Comparison of ENCODE assay signal across 8 mouse cellular contexts in genomic region chr11:62851199-62851598, GRCm38 (mm10). TPM values are rescaled to one million over a fixed set of nuclear protein-coding genes. Genes with fewer than 3 reads are reported as not detected.
DNase-seq lines count a peak whose midpoint lies in the region; ATAC-seq and TF ChIP-seq lines count a peak whose summit lies in the region.

No protein-coding gene starts in this region.

- no peak overlapping the region for H3K27ac ChIP-seq in liver, adult 2 months (replicated peaks; ENCODE audit: insufficient read depth, low read depth, low read length)
- no peak overlapping the region for H3K27ac ChIP-seq in liver, embryonic 12.5 days
- H3K27ac ChIP-seq in forebrain, embryonic 11.5 days (ENCODE audit: low read depth, low read length): no peak overlapping the region
- no peak overlapping the region for H3K27ac ChIP-seq in forebrain, embryonic 10.5 days

- no peaks in the 10 kb centered on the region for H3K27me3 ChIP-seq in liver, adult 2 months (ENCODE audit: control insufficient read depth, insufficient read depth, low read length)
- no peaks in the 10 kb centered on the region for H3K27me3 ChIP-seq in liver, embryonic 12.5 days (replicated peaks)
- no peaks in the 10 kb centered on the region for H3K27me3 ChIP-seq in forebrain, embryonic 11.5 days (ENCODE audit: control insufficient read depth, insufficient read depth, low read length)
- H3K27me3 ChIP-seq in forebrain, embryonic 10.5 days (ENCODE audit: poor library complexity, severe bottlenecking): no peaks in the 10 kb centered on the region

- no peaks in the 10 kb centered on the region for H3K79me2 ChIP-seq in liver, adult 2 months (ENCODE audit: control insufficient read depth, insufficient read depth, low read length)

- TF ChIP-seq POLR2A in liver, adult 2 months (IDR thresholded peaks at IDR 0.05; ENCODE audit: extremely low read depth, insufficient read depth, low read length): no peak

- H3K36me3 ChIP-seq in liver, adult 2 months (ENCODE audit: control insufficient read depth, insufficient read depth, low read length): no peaks in the 10 kb centered on the region
- H3K36me3 ChIP-seq in liver, embryonic 12.5 days: no peaks in the 10 kb centered on the region
- no peaks in the 10 kb centered on the region for H3K36me3 ChIP-seq in forebrain, embryonic 11.5 days (ENCODE audit: control insufficient read depth, insufficient read depth, low read length)
- no peaks in the 10 kb centered on the region for H3K36me3 ChIP-seq in forebrain, embryonic 10.5 days (replicated peaks)

- no peak overlapping the region for H3K4me2 ChIP-seq in liver, embryonic 12.5 days
- no peak overlapping the region for H3K4me2 ChIP-seq in forebrain, embryonic 11.5 days (ENCODE audit: low read depth, low read length, severe bottlenecking)

- TF ChIP-seq CTCF in liver, adult 2 months (IDR thresholded peaks at IDR 0.05; ENCODE audit: low read depth, low read length): peak; percentile 24; the same call in 1 of the 2 replicates

- no peaks in the 10 kb centered on the region for H3K9me3 ChIP-seq in liver, embryonic 12.5 days (replicated peaks)
- no peaks in the 10 kb centered on the region for H3K9me3 ChIP-seq in forebrain, embryonic 11.5 days (ENCODE audit: control insufficient read depth, low read length)
- H3K9me3 ChIP-seq in forebrain, embryonic 10.5 days: no peaks in the 10 kb centered on the region

- peak; percentile 20 for DNase-seq in cerebellum, adult 9-10 months
- DNase-seq in cerebellum, adult 11 months: no peak
- DNase-seq in liver, adult 2 months (ENCODE audit: extremely low read depth, low read depth, low spot score): no peak
- peak; percentile 30 for DNase-seq in embryo, embryonic 11 days
- DNase-seq in forebrain, embryonic 11.5 days (ENCODE audit: low spot score): no peak
- DNase-seq in forebrain, embryonic 10.5 days (ENCODE audit: extremely low spot score, low spot score): no peak

- H3K4me3 ChIP-seq in liver, adult 2 months (ENCODE audit: insufficient read depth, low read depth, low read length): no peak overlapping the region
- no peak overlapping the region for H3K4me3 ChIP-seq in liver, embryonic 12.5 days
- H3K4me3 ChIP-seq in forebrain, embryonic 11.5 days (ENCODE audit: low read depth, low read length): no peak overlapping the region
- no peak overlapping the region for H3K4me3 ChIP-seq in forebrain, embryonic 10.5 days

- 86% methylated on average over 1 of the region's 1 CpGs for WGBS in liver, adult 2 months
- WGBS in liver, embryonic 12.5 days (ENCODE audit: insufficient replicate concordance): 67% methylated on average over 1 of the region's 1 CpGs
- 64% methylated on average over 1 of the region's 1 CpGs for WGBS in forebrain, embryonic 11.5 days
- 70% methylated on average over 1 of the region's 1 CpGs for WGBS in forebrain, embryonic 10.5 days

- H3K4me1 ChIP-seq in liver, adult 2 months (ENCODE audit: control insufficient read depth, insufficient read depth, low read length): no peaks in the 10 kb centered on the region
- H3K4me1 ChIP-seq in liver, embryonic 12.5 days: peaks cover 30% of the 10 kb centered on the region
- no peaks in the 10 kb centered on the region; the same call in 1 of the 2 replicates for H3K4me1 ChIP-seq in forebrain, embryonic 11.5 days (replicated peaks; ENCODE audit: control insufficient read depth, insufficient read depth, low read length)
- H3K4me1 ChIP-seq in forebrain, embryonic 10.5 days: peaks cover 24% of the 10 kb centered on the region

- ATAC-seq in liver, embryonic 12.5 days: no peak
- 0 out of 2 replicates have a peak, but pooled peaks have one; percentile 50 for ATAC-seq in megakaryocyte-erythroid progenitor cell, adult 5-6 weeks (replicated peaks; ENCODE audit: low FRiP score, low TSS enrichment, poor library complexity, severe bottlenecking)
- no peak for ATAC-seq in forebrain, embryonic 11.5 days (replicated peaks; ENCODE audit: low FRiP score)

- H3K9ac ChIP-seq in liver, adult 2 months (ENCODE audit: low read depth, low read length): no peak overlapping the region
- H3K9ac ChIP-seq in liver, embryonic 12.5 days: no peak overlapping the region
- no peak overlapping the region for H3K9ac ChIP-seq in forebrain, embryonic 11.5 days (ENCODE audit: low read length)

RNA-seq across cellular contexts. Expression of gene Fbxw10, which starts 4.3 kb away (rescaled TPM):
- 0.13 TPM in 1 of 2 replicates, not detected in the other for total RNA-seq in liver, adult 2 months (2014; rRNA removed)
- not detected in 2 replicates for polyA plus RNA-seq in liver, adult 2 months (2012; rRNA removed)
- 0.17 and 0.28 TPM in 2 replicates for polyA plus RNA-seq in liver, embryonic 12.5 days (2016; fragmentation: Nextera tagmentation; extraction: Ambion mirVana)
- 2.4 TPM in 1 of 2 replicates, not detected in the other for total RNA-seq in megakaryocyte-erythroid progenitor cell, adult 5-6 weeks (2014; fragmentation: Nextera tagmentation)
- total RNA-seq in megakaryocyte-erythroid progenitor cell, adult 5-6 weeks (2017): 0.91 and 2.3 TPM in 2 replicates
- polyA plus RNA-seq in forebrain, embryonic 11.5 days (2014; fragmentation: Nextera tagmentation; extraction: Ambion mirVana): 0.36 and 0.59 TPM in 2 replicates
- 0.26 and 0.41 TPM in 2 replicates for polyA plus RNA-seq in forebrain, embryonic 10.5 days (2016; fragmentation: Nextera tagmentation; extraction: Ambion mirVana)

RNA-seq across cellular contexts. Expression of gene Tvp23b, which starts 28.1 kb away (rescaled TPM):
- 23.8 and 31.0 TPM in 2 replicates for total RNA-seq in liver, adult 2 months (2014; rRNA removed)
- polyA plus RNA-seq in liver, adult 2 months (2012; rRNA removed): 10.1 and 12.1 TPM in 2 replicates
- 32.2 and 35.0 TPM in 2 replicates for polyA plus RNA-seq in liver, embryonic 12.5 days (2016; fragmentation: Nextera tagmentation; extraction: Ambion mirVana)
- total RNA-seq in megakaryocyte-erythroid progenitor cell, adult 5-6 weeks (2014; fragmentation: Nextera tagmentation): 25.3 and 32.2 TPM in 2 replicates
- 47.2 and 68.9 TPM in 2 replicates for total RNA-seq in megakaryocyte-erythroid progenitor cell, adult 5-6 weeks (2017)
- 35.3 and 37.5 TPM in 2 replicates for polyA plus RNA-seq in forebrain, embryonic 11.5 days (2014; fragmentation: Nextera tagmentation; extraction: Ambion mirVana)
- polyA plus RNA-seq in forebrain, embryonic 10.5 days (2016; fragmentation: Nextera tagmentation; extraction: Ambion mirVana): 36.1 and 40.7 TPM in 2 replicates

RNA-seq across cellular contexts. Expression of gene Trim16, which starts 31.2 kb away (rescaled TPM):
- 0.18 and 0.27 TPM in 2 replicates for total RNA-seq in liver, adult 2 months (2014; rRNA removed)
- polyA plus RNA-seq in liver, adult 2 months (2012; rRNA removed): 0.10 and 0.18 TPM in 2 replicates
- 1.5 and 1.8 TPM in 2 replicates for polyA plus RNA-seq in liver, embryonic 12.5 days (2016; fragmentation: Nextera tagmentation; extraction: Ambion mirVana)
- total RNA-seq in megakaryocyte-erythroid progenitor cell, adult 5-6 weeks (2014; fragmentation: Nextera tagmentation): 7.5 and 9.7 TPM in 2 replicates
- 5.5 and 8.4 TPM in 2 replicates for total RNA-seq in megakaryocyte-erythroid progenitor cell, adult 5-6 weeks (2017)
- polyA plus RNA-seq in forebrain, embryonic 11.5 days (2014; fragmentation: Nextera tagmentation; extraction: Ambion mirVana): 3.5 and 4.3 TPM in 2 replicates
- polyA plus RNA-seq in forebrain, embryonic 10.5 days (2016; fragmentation: Nextera tagmentation; extraction: Ambion mirVana): 2.4 and 2.8 TPM in 2 replicates

Comparison
In these comparisons a context has a peak if more than half of its experiments do, and no peak if none do; other contexts are left out.
1. DNase-seq: peak in cerebellum, adult 9-10 months (single experiment) and embryo, embryonic 11 days (single experiment); none in cerebellum, adult 11 months (single experiment), liver, adult 2 months (single experiment), forebrain, embryonic 11.5 days (single experiment) and forebrain, embryonic 10.5 days (single experiment).